Mouse (Mus musculus) limb, embryonic 10.5 days (tissue): Measurements from ENCODE around the gene Nmnat2. TPM values are rescaled to one million over a fixed set of nuclear protein-coding genes. Genes with fewer than 3 reads are reported as not detected.

Source experiments
- DNase-seq: peaks from one replicate; pipeline ENCODE4 v3.0.0-alpha.2; 2017; ENCODE audit warnings: low spot score
- H3K27ac ChIP-seq: fragments of 300-500 bp; sonication (generic); 2 replicates; pipeline ENCODE4 v1.5.1; 2016; ENCODE audit warnings: mild to moderate bottlenecking
- H3K27me3 ChIP-seq: fragments of 300-500 bp; sonication (generic); 2 replicates; pipeline ENCODE4 v1.6.1; 2016; ENCODE audit warnings: low read depth, mild to moderate bottlenecking; ENCODE audit not compliant: poor library complexity, severe bottlenecking
- H3K36me3 ChIP-seq: fragments of 300-500 bp; sonication (generic); 2 replicates; pipeline ENCODE4 v1.6.1; 2016; ENCODE audit warnings: mild to moderate bottlenecking, moderate library complexity
- H3K4me1 ChIP-seq: fragments of 300-500 bp; sonication (generic); 2 replicates; pipeline ENCODE4 v1.6.1; 2016
- H3K4me3 ChIP-seq: fragments of 300-500 bp; sonication (generic); 2 replicates; pipeline ENCODE4 v1.5.1; 2016; ENCODE audit warnings: mild to moderate bottlenecking, moderate library complexity
- H3K9me3 ChIP-seq: fragments of 300-500 bp; sonication (generic); replicated peaks from 2 replicates; pipeline ENCODE4 v1.6.1; 2016; ENCODE audit warnings: mild to moderate bottlenecking
- WGBS: fragments of 180-500 bp; shearing (Covaris S2); methylation state at CpG from one replicate; pipeline ENCODE4 v1.1.7; 2016; 5-methylcytosine and 5-hydroxymethylcytosine counted together
- polyA plus RNA-seq: library from polyadenylated mRNA; unstranded; fragments of >200 nt; fragmentation: Nextera tagmentation; extraction: Ambion mirVana; gene quantifications from 2 replicates; pipeline ENCODE4 v1.2.1, GENCODE M21; 2016

Nmnat2 gene
- polyA plus RNA-seq, 1 experiment from 2014 or later = 0.75 TPM

DNA sequence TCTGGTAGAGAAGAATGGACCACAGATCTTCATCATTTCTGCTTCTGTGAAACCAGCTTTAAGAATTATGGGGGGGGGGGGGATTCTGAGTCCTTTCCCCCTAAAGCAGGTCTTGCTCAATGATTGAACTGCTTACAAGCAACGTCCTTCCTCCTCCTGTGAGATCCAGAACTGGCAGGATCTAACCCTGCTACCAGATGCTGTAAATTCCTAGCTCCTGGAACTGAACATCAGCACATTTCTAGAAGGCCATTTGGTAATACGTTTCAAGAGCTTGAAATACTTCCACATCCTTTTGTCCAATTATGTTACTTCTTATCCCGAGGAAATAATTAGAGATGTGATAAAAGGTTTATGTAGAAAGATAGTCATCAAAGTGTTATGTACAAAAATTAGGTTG is 155.0 kb downstream of the Nmnat2 start:
- no peaks in the 10 kb centered on the region for H3K9me3 ChIP-seq
- peaks cover 6% of the 10 kb centered on the region; the same call in 1 of the 2 replicates for H3K4me1 ChIP-seq
- H3K27ac ChIP-seq = no peak overlapping the region
- H3K27me3 ChIP-seq = no peaks in the 10 kb centered on the region
- no peak for DNase-seq
- 70% methylated on average over 3 of the region's 3 CpGs for WGBS
- H3K4me3 ChIP-seq = no peak overlapping the region
- no peaks in the 10 kb centered on the region for H3K36me3 ChIP-seq

DNA sequence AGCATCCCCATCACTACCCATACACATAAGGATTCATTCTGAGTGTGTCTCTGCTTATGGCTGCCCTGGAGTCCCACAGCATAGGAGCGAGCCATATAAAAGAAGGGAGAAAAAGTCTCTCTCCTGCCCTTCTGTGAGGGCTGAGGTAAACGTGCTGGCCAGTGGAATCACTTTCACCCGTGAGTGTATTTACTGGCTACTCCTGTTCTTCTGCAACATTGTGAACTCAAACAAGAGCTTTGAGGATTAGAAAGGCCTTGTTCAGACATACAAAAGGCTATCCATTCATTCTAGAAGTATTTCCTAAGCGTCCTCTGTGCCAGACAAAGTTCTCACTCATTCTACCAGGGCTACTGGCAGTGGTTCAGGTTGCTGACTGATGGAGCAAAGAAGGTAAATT is 156.8 kb downstream of the Nmnat2 start:
- Histone ChIP-seq H3K27me3 (no peaks in the 10 kb centered on the region), H3K36me3 (no peaks in the 10 kb centered on the region), H3K4me1 (no peaks in the 10 kb centered on the region), H3K4me3 (no peak overlapping the region), H3K9me3 (no peaks in the 10 kb centered on the region), H3K27ac (no peak overlapping the region)
- no peak for DNase-seq
- 81% methylated on average over 4 of the region's 4 CpGs for WGBS

DNA sequence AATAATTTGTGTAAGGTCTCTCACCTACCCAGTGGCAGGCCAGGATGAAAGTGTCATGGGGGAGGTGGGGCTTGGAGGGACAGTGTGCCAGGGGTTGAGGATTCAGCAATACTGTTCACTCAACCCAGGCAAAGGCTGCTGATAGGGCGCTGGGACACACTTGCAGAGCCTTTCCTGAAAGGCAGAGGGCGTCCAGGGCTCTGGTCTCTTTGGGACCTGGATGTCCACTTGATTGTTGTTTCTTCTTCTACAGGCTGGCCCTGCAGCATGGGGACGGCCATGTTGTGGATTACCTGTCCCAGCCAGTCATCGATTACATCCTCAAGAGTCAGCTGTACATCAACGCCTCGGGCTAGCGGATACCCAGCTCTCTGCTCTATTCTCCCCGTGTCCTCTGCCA is 160.5 kb downstream of the Nmnat2 start:
- no peaks in the 10 kb centered on the region for H3K36me3 ChIP-seq
- WGBS = 81% methylated on average over 8 of the region's 8 CpGs
- H3K4me3 ChIP-seq = no peak overlapping the region
- no peaks in the 10 kb centered on the region for H3K27me3 ChIP-seq
- no peak for DNase-seq
- H3K27ac ChIP-seq = no peak overlapping the region
- no peaks in the 10 kb centered on the region for H3K9me3 ChIP-seq
- H3K4me1 ChIP-seq = no peaks in the 10 kb centered on the region

DNA sequence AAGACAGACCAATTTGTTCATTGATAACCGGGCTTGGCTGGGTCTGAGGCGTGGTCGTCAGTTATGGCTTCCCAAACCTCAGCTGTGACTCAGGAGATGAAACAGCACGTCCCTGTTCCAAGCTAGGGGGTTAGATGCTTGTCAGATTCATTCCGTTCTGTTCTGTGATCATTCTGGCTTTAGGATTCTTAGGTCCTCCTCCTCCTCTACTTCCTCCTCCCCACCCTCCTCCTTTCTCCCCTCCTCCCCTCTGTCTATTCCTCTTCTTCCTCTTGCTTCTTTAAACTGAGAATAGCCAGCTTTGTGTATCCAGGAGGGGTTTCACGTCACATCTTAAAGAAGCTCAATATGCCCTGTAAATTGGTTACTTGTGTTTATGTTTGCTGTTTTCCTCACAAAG is 165.8 kb downstream of the Nmnat2 start:
- Histone ChIP-seq H3K36me3 (no peaks in the 10 kb centered on the region), H3K9me3 (no peaks in the 10 kb centered on the region), H3K4me3 (no peak overlapping the region), H3K4me1 (0 out of 2 replicates have a peak, but pooled peaks cover 5% of the 10 kb centered on the region), H3K27ac (no peak overlapping the region), H3K27me3 (no peaks in the 10 kb centered on the region)
- WGBS = 78% methylated on average over 6 of the region's 6 CpGs
- DNase-seq = no peak

- Histone ChIP-seq H3K36me3 (no peaks in the 10 kb centered on the region), H3K27me3 (no peaks in the 10 kb centered on the region), H3K4me1 (peaks cover 13% of the 10 kb centered on the region), H3K9me3 (no peaks in the 10 kb centered on the region), H3K4me3 (no peak overlapping the region), H3K27ac (no peak overlapping the region)
- WGBS = 87% methylated on average over 5 of the region's 5 CpGs
- no peak for DNase-seq
These were observed 166.5 kb downstream of the Nmnat2 start for GRCm38 (mm10) chr1:153121320-153121719.

DNA sequence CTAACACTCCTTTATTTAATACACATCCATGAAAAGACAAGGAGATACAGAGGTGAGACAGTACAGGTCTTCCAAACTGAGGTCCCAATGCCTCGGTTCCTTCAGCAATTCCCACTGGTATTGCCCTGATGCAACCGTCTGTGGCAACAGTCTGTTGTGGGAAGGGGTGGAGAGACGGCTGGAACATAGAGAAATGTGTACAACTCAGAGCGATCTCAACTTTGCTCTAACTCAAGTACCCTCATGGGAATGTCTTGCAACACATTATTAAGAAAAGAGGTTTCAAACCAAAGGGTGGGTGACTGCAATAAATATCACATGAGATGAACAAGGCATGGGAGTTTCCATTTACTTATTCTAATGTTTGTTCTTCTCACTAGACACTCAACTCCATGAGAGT is 168.0 kb downstream of the Nmnat2 start:
- no peaks in the 10 kb centered on the region for H3K27me3 ChIP-seq
- no peaks in the 10 kb centered on the region for H3K9me3 ChIP-seq
- H3K27ac ChIP-seq = no peak overlapping the region
- H3K4me3 ChIP-seq = no peak overlapping the region
- no peak for DNase-seq
- no peaks in the 10 kb centered on the region for H3K36me3 ChIP-seq
- 90% methylated on average over 4 of the region's 4 CpGs for WGBS
- peaks cover 14% of the 10 kb centered on the region for H3K4me1 ChIP-seq

DNA sequence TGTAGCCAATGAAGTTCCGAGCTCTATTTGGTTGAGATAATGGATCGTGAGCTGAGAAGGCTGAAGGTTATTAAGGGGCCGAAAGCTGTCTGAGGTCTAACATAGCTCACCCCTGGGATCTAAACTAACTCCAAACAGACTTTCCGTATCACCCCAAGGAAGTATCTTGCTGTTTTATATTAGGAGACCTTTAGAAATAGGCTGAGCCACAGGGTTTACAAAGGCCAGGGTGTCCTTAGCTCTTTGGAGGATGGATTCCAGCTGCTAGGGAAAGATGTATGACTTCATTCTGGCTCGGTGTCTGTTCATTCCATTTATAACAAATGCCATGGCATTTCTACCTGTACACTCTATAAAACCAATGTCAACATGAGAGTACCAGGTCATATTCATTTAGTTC is 169.7 kb downstream of the Nmnat2 start:
- H3K36me3 ChIP-seq = no peaks in the 10 kb centered on the region
- no peaks in the 10 kb centered on the region for H3K9me3 ChIP-seq
- no peak overlapping the region for H3K27ac ChIP-seq
- H3K4me1 ChIP-seq = peaks cover 14% of the 10 kb centered on the region
- no peak for DNase-seq
- H3K27me3 ChIP-seq = no peaks in the 10 kb centered on the region
- WGBS = 88% methylated on average over 5 of the region's 5 CpGs
- H3K4me3 ChIP-seq = no peak overlapping the region

DNA sequence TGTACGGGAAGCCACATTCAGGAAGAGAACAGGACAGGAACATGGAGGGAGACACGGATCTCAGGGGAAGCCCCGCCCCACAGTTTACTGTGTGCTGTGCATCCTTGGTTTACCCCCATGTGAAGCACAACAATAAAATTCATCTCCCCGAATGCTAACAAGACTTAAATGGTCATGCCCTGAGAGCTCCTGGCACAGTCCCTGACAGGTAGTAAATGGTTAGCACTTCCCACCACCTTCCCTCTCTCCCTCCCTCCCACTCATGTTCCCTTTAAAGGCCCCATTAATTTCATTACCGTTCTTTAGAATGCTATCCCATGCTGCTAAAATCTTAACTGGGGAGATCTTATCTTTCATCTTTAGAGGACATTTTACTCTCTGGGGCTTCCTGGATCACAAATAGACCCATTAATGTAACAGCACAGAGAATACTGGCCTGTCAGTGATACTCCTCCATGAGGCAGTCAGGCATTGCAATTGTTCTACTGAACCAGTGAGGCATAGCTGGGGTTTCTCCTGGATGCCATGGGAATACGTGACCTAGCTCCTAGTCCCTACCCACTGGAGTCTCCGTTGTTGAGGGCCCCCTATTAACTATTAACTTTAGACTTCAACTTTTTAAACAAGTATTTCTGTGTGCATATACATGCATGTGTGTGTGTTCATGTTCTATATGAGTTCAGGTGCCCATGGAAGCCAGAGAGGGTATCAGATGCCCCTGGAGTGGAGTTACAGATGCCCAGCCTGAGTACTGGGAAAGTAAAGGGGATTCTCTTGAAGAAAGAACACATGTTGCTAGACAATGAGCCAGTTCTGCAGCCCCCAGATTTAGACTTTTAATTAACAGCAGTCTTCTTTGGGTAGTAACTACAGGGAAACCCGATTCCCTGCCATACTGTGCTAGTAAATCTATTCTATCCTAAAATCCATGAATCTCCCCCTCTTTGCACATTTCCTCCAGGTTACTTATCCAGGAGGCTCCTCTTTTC is 170.8 kb downstream of the Nmnat2 start:
- whole genome bisulfite sequencing = 79% methylated on average over 8 of the region's 8 CpGs
- Histone ChIP-seq H3K4me3 (no peak overlapping the region), H3K36me3 (no peaks in the 10 kb centered on the region), H3K27me3 (no peaks in the 10 kb centered on the region), H3K27ac (no peak overlapping the region), H3K9me3 (no peaks in the 10 kb centered on the region), H3K4me1 (peaks cover 14% of the 10 kb centered on the region)
- no peak for DNase-seq

DNA sequence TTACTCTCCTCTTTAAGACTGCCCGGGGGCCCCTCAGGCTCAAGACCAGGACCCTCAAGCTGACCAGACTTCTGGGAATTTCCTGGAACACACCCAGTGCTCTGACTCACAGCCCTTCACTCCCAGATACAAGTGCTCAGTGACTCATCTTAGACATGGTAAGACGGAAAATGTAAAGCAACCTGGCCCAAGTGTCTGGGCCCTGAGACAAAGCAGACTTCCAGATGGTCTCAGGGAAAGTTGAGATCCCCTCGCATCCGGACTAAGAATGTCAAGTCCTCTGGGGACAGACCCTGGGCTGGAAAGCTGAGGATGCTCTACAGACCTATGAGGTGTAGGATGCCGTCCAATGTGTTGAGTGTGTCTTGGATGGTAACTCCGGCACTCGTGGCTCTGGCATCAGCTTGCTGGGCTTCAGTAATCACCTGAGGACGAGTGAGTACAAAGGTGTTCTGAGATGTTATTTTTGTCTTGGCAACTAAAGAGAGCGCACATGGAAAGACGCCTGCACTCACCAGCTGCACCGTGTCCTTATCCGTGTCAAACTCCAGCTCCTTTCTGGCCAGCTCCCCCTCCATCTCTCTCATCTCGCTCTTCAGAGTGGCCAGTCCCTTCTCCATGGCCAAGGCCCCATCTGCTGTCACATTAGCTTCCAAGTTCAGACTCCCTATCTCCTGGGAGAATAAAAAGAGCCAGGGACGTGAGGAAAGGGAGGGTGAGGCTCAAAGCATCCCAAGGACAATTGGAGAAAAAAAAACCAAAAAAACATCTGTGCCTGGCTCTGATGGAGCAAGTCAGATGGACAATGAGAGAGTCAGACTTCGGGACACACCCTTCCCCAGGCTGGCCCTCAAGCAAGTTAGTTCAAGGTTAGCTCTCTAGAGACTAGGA is 171.9 kb downstream of the Nmnat2 start:
- no peak overlapping the region for H3K4me3 ChIP-seq
- no peaks in the 10 kb centered on the region for H3K9me3 ChIP-seq
- peaks cover 14% of the 10 kb centered on the region for H3K4me1 ChIP-seq
- DNase-seq = no peak
- no peaks in the 10 kb centered on the region for H3K36me3 ChIP-seq
- H3K27ac ChIP-seq = 0 out of 2 replicates have a peak overlapping the region, but pooled peaks have one; percentile 2
- WGBS = 87% methylated on average over 15 of the region's 15 CpGs
- no peaks in the 10 kb centered on the region for H3K27me3 ChIP-seq

DNA sequence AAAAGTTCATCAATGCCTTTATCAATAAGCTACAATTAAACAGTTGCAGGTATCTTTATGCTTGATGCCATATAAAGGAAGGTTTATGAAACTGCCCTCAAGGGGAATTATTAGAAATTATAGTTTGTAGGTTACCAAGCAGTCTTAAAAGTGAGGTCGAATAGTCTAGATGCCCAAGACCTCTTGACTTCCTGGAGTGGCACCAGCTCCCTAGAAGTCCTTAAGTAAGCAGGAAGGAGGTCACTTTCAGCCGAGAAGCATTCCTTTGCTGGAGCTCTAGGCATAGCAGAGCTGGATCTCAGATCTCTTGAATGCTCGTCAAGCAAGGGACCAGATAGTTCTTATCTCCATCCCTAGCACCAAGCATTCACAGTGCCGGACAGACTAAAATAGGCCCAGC is 172.8 kb downstream of the Nmnat2 start:
- Histone ChIP-seq H3K27ac (no peak overlapping the region), H3K4me1 (peaks cover 16% of the 10 kb centered on the region), H3K27me3 (no peaks in the 10 kb centered on the region), H3K4me3 (no peak overlapping the region), H3K9me3 (no peaks in the 10 kb centered on the region), H3K36me3 (no peaks in the 10 kb centered on the region)
- 85% methylated on average over 4 of the region's 4 CpGs for WGBS
- DNase-seq = no peak

DNA sequence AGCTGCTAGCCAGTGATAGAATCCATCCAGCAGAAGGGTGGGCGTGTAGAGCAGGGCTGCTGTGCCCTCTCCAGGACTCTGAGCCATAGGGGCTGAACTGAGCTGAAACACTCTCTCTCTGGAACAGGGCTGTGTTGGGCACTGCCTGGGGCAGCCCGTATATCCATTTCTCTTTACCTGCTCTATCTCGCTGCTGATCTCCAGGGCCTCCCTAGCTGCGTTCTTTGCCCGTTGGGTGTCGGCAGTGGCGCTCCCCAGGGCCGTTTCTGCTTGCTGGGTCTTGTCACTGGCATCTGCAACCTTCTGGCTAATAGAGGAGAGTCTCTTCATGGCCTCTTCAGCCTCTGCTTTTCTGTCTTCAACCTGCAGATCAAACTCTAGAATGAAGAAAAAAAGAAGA is 174.0 kb downstream of the Nmnat2 start:
- Histone ChIP-seq H3K4me1 (peaks cover 27% of the 10 kb centered on the region), H3K27me3 (no peaks in the 10 kb centered on the region), H3K4me3 (no peak overlapping the region), H3K9me3 (no peaks in the 10 kb centered on the region), H3K27ac (no peak overlapping the region), H3K36me3 (no peaks in the 10 kb centered on the region)
- 71% methylated on average over 8 of the region's 8 CpGs for WGBS
- DNase-seq = no peak

DNA sequence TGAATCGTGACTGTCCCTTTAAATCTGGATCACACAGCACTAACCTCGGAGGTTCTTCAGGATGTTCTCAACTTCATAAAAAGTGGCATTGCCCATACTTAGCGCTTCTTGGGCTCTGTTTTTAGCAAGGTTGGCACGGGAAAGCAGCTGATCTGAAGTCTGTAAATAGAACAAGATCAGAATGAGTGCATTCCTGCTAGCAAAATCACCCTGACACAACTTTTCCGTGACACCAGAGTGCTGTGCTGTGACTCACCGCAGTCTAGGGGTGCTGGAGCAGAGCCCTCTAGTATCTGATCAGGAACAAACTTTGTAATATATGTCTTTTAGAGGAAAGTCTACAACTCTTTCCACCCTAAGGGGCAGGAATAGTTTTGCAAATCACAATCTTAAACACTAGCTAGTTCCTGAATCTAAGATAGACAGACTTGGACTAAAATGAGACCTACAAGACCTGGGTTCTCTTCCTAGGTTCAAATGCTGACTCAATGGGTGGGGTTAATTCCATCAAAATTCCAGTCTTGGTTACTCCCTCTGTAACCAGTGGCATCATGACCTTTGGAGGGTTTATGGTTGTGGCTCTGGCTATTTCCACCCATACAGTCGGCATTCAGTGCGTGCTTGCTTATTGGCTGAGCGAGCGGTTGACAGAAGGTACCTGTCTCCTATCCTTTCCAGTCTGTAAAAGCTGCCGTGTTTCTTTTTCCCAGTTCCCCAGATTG is 175.4 kb downstream of the Nmnat2 start:
- Histone ChIP-seq H3K9me3 (no peaks in the 10 kb centered on the region), H3K4me3 (no peak overlapping the region), H3K27ac (no peak overlapping the region), H3K36me3 (no peaks in the 10 kb centered on the region), H3K4me1 (peaks cover 35% of the 10 kb centered on the region), H3K27me3 (no peaks in the 10 kb centered on the region)
- DNase-seq = no peak
- WGBS = 91% methylated on average over 11 of the region's 11 CpGs
